10 mouse cellular contexts compared by ENCODE assay signal in the genomic region with DNA sequence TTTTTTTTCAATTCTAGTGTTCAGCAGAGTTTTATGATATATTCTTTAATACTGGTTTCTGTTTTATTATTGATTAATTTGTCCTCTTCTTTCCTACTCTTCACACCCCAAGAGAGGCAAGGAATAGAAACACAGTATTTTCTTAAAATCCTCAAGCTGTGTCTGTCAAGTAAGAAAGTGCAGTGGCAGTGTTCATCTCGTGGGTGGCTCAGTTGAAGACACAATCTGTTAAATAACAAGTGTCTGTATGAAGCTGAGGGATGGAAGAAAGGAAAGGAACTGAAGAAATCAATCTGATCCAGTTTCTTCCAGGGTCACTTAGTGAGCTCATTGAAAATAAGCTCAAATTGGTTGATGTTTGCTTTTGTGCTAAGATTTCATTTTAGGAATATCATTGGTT.
"Had no signal": no experiment of that assay in that cellular context is flagged by ENCODE, and none has a peak within 500 bp of the region (broad histone marks: within the 10 kb centered on the region; RNA-seq: fewer than 3 reads in every experiment).

No protein-coding gene starts in this region.

- DNase-seq: kidney, adult 8-10 months; kidney, postnatal 25 days; lung, embryonic 14.5 days; lung, postnatal 10 days; lung, postnatal 4 days; midbrain, embryonic 14.5 days; thymus, postnatal 14 days had no signal

- ATAC-seq: inflammation-experienced regulatory T-cells, adult 6 months; intestine, postnatal 0 days; liver, embryonic 12.5 days had no signal
